Mouse (Mus musculus) myocyte (in vitro differentiated cells): ENCODE measurements around the gene Rhox3h. TPM values are rescaled to one million over a fixed set of nuclear protein-coding genes. Genes with fewer than 3 reads are reported as not detected.

ENCODE experiments used
- polyA plus RNA-seq: library from polyadenylated mRNA; unstranded; fragments of >200 nt; fragmentation: generic; extraction: Trizol; gene quantifications from one replicate; pipeline ENCODE4 v1.2.1, GENCODE M21; 2012; ENCODE audit warnings: missing spikeins

Rhox3h gene
- polyA plus RNA-seq, 1 experiment: not detected

Other genes with a start within 250 kb of the Rhox3h start
- gene Rhox4b, start 236.3 kb downstream of the Rhox3h start, polyA plus RNA-seq: not detected
- not detected for gene Rhox2c, start 215.1 kb downstream of the Rhox3h start, polyA plus RNA-seq
- not detected for gene Rhox3c, start 210.2 kb downstream of the Rhox3h start, polyA plus RNA-seq
- not detected for gene Rhox4c, start 188.4 kb downstream of the Rhox3h start, polyA plus RNA-seq
- not detected for gene Rhox2d, start 175.3 kb downstream of the Rhox3h start, polyA plus RNA-seq
- not detected for gene Rhox4d, start 154.4 kb downstream of the Rhox3h start, polyA plus RNA-seq
- not detected for gene Rhox2e, start 138.3 kb downstream of the Rhox3h start, polyA plus RNA-seq
- not detected for gene Rhox3e, start 126.7 kb downstream of the Rhox3h start, polyA plus RNA-seq
- not detected for gene Rhox4e, start 111.4 kb downstream of the Rhox3h start, polyA plus RNA-seq
- gene Rhox2f, start 97.4 kb downstream of the Rhox3h start, polyA plus RNA-seq: not detected
- gene Rhox3f, start 87.8 kb downstream of the Rhox3h start, polyA plus RNA-seq: not detected
- gene Rhox4f, start 61.1 kb downstream of the Rhox3h start, polyA plus RNA-seq: not detected
- not detected for gene Rhox3g, start 40.2 kb downstream of the Rhox3h start, polyA plus RNA-seq
- not detected for gene Rhox2g, start 25.3 kb downstream of the Rhox3h start, polyA plus RNA-seq
- not detected for gene Rhox4g, start 17.4 kb downstream of the Rhox3h start, polyA plus RNA-seq
- not detected for gene Rhox2h, start 4.5 kb upstream of the Rhox3h start, polyA plus RNA-seq
- 4.4 TPM for gene Rhox5, start 136.1 kb upstream of the Rhox3h start, polyA plus RNA-seq
- not detected for gene Rhox6, start 158.1 kb upstream of the Rhox3h start, polyA plus RNA-seq
- gene Rhox7a, start 162.9 kb upstream of the Rhox3h start, polyA plus RNA-seq: not detected
- not detected for gene Rhox8, start 210.2 kb upstream of the Rhox3h start, polyA plus RNA-seq
- gene Rhox7b, start 228.5 kb upstream of the Rhox3h start, polyA plus RNA-seq: not detected
- not detected for gene Rhox9, start 233.0 kb upstream of the Rhox3h start, polyA plus RNA-seq